Mouse (Mus musculus): ENCODE results near the gene Ranbp10. TPM values are rescaled to one million over a fixed set of nuclear protein-coding genes. Genes with fewer than 3 reads are reported as not detected.

Ranbp10 gene
- polyA plus RNA-seq, 1 experiment from 2014 or later: 14.1 TPM

DNA sequence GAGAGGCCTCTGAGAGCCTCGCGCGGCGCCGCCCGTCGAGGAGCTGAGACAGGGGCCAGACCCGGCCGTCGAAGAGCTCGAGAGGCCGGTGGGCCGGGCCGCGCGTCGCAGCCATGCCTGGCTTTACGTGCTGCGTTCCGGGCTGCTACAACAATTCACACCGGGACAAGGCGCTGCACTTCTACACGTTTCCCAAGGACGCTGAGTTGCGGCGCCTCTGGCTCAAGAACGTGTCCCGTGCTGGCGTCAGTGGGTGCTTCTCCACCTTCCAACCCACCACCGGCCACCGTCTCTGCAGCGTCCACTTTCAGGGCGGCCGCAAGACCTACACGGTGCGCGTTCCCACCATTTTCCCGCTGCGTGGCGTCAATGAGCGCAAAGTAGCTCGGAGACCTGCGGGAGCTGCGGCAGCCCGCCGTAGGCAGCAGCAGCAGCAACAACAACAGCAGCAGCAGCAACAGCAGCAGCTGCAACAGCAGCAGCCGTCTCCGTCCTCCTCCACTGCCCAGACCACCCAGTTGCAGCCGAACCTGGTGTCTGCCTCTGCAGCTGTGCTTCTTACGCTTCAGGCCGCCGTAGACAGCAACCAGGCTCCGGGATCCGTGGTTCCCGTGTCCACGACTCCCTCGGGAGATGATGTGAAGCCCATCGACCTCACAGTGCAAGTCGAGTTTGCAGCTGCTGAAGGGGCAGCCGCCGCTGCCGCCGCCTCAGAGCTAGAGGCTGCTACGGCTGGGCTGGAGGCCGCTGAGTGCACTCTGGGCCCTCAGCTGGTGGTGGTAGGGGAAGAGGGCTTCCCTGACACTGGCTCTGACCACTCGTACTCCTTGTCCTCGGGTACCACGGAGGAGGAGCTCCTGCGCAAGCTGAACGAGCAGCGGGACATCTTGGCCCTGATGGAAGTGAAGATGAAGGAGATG lies 28.4 kb upstream of the Ranbp10 start:
- Histone ChIP-seq H3K27ac (ENCODE audit: low read length) (peak overlapping the region; percentile 86), H3K36me3 (ENCODE audit: control insufficient read depth, insufficient read depth, low read length) (no peaks in the 10 kb centered on the region), H3K9ac (ENCODE audit: low read length) (peak overlapping the region; percentile 93), H3K27me3 (ENCODE audit: control insufficient read depth, insufficient read depth, low read length) (no peaks in the 10 kb centered on the region), H3K4me3 (replicated peaks; ENCODE audit: low read length) (peak overlapping the region; percentile 84), H3K4me1 (ENCODE audit: control insufficient read depth, insufficient read depth, low read length) (peaks cover 33% of the 10 kb centered on the region), H3K9me3 (replicated peaks; ENCODE audit: control insufficient read depth, low read length) (no peaks in the 10 kb centered on the region), H3K4me2 (ENCODE audit: low read depth, low read length) (peak overlapping the region; percentile 87)
- ATAC-seq (ENCODE audit: insufficient read depth, low FRiP score): 0 out of 2 replicates have a peak, but pooled peaks have one; percentile 38
- under 1% methylated on average over 71 of the region's 71 CpGs for WGBS

DNA sequence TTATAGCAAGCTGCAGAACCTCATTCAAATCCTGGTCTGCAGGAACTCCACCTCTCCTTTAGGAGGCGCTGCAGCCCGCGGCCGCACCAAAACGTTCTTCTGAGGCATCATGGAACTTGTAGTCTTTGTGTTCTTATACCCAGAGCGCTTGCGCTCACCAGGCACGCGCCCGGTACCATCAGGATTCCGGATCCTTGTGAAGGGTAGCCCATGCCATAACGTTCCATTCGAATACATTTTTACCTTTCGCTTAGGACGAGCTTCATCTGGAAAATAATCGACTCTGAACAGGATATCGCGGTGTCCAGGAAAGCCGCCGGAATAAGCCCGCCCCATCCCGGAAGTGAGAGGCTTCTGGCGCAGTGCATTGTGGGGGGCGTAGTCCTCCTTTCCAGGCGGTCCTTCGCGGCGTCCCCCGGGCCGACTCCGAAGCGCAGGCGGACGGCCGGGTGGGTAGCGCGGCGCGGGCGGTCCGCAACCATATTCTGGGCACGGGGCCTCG lies 27.6 kb upstream of the Ranbp10 start, which contains the start of gene Thap11:
Thap11 (plus strand) TSS at position 418 of the 502 bp plus-strand sequence.
- Histone ChIP-seq H3K9ac (ENCODE audit: low read length) (peak within 1 kb of the TSS; percentile 93), H3K4me1 (ENCODE audit: control insufficient read depth, insufficient read depth, low read length) (peaks cover 32% of the 10 kb centered on the region), H3K4me2 (ENCODE audit: low read depth, low read length) (peak within 1 kb of the TSS; percentile 87), H3K9me3 (replicated peaks; ENCODE audit: control insufficient read depth, low read length) (no peaks in the 10 kb centered on the region), H3K36me3 (ENCODE audit: control insufficient read depth, insufficient read depth, low read length) (no peaks in the 10 kb centered on the region), H3K27ac (ENCODE audit: low read length) (peak within 1 kb of the TSS; percentile 86), H3K4me3 (replicated peaks; ENCODE audit: low read length) (peak within 1 kb of the TSS; percentile 84), H3K27me3 (ENCODE audit: control insufficient read depth, insufficient read depth, low read length) (no peaks in the 10 kb centered on the region)
- WGBS: under 1% methylated on average over 43 of the region's 43 CpGs
- ATAC-seq (ENCODE audit: insufficient read depth, low FRiP score): peak; percentile 92

DNA sequence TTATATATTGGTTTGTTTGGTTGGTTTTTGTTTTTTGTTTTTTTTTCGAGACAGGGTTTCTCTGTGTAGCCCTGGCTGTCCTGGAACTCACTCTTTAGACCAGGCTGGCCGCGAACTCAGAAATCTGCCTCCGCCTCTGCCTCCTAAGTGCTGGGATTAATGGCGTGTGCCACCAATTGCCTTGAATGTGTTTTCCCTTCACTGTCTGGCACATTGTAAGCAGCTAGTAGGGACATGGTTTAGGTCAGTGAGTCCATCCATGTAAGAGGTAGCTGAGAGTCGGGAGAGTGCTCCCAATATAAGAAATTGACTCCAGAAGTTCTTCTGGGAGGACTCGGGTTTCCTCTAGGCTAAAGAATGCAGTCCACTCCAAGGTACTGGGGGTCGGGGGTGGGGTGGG lies 27.2 kb upstream of the Ranbp10 start:
- Histone ChIP-seq H3K4me2 (ENCODE audit: low read depth, low read length) (peak overlapping the region; percentile 38), H3K27ac (ENCODE audit: low read length) (no peak overlapping the region; the same call in 1 of the 2 replicates), H3K9ac (ENCODE audit: low read length) (peak overlapping the region; percentile 93), H3K36me3 (ENCODE audit: control insufficient read depth, insufficient read depth, low read length) (no peaks in the 10 kb centered on the region), H3K4me3 (replicated peaks; ENCODE audit: low read length) (peak overlapping the region; percentile 84), H3K4me1 (ENCODE audit: control insufficient read depth, insufficient read depth, low read length) (peaks cover 27% of the 10 kb centered on the region), H3K9me3 (replicated peaks; ENCODE audit: control insufficient read depth, low read length) (no peaks in the 10 kb centered on the region), H3K27me3 (ENCODE audit: control insufficient read depth, insufficient read depth, low read length) (no peaks in the 10 kb centered on the region)
- no peak for ATAC-seq (ENCODE audit: insufficient read depth, low FRiP score)
- 24% methylated on average over 8 of the region's 8 CpGs for WGBS

DNA sequence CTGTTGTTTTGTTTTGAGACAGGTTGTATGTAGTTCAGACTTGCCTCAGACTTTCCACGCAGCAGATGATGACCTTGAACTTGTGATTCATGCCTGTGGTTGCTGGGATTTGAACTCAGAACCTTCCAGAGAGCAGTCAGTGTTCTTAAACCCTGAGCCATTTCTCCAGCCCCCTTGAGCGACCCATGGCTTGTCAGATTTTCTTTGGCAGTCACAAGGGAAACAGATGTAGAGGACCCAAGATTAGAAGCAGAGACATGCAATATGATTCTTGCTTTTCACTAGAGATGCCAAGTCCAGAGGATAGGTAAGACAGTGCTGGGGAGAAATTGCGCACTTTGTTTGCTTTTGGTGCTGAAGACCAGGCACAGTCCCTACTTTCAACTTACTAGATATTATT lies 26.0 kb upstream of the Ranbp10 start, which contains the start of gene Cenpt:
Cenpt (minus strand) TSS at position 101 of the 400 bp plus-strand sequence.
- no peak for ATAC-seq (ENCODE audit: insufficient read depth, low FRiP score)
- peaks cover 21% of the 10 kb centered on the region for H3K4me1 ChIP-seq (ENCODE audit: control insufficient read depth, insufficient read depth, low read length)
- no peak within 1 kb of the TSS for H3K9ac ChIP-seq (ENCODE audit: low read length)
- WGBS: 96% methylated on average over 3 of the region's 3 CpGs
- H3K4me2 ChIP-seq (ENCODE audit: low read depth, low read length): no peak within 1 kb of the TSS
- H3K27me3 ChIP-seq (ENCODE audit: control insufficient read depth, insufficient read depth, low read length): no peaks in the 10 kb centered on the region
- no peaks in the 10 kb centered on the region for H3K9me3 ChIP-seq (replicated peaks; ENCODE audit: control insufficient read depth, low read length)
- 0 out of 2 replicates have a peak, but pooled peaks cover 7% of the 10 kb centered on the region for H3K36me3 ChIP-seq (ENCODE audit: control insufficient read depth, insufficient read depth, low read length)
- no peak within 1 kb of the TSS for H3K27ac ChIP-seq (ENCODE audit: low read length)
- no peak within 1 kb of the TSS for H3K4me3 ChIP-seq (replicated peaks; ENCODE audit: low read length)

DNA sequence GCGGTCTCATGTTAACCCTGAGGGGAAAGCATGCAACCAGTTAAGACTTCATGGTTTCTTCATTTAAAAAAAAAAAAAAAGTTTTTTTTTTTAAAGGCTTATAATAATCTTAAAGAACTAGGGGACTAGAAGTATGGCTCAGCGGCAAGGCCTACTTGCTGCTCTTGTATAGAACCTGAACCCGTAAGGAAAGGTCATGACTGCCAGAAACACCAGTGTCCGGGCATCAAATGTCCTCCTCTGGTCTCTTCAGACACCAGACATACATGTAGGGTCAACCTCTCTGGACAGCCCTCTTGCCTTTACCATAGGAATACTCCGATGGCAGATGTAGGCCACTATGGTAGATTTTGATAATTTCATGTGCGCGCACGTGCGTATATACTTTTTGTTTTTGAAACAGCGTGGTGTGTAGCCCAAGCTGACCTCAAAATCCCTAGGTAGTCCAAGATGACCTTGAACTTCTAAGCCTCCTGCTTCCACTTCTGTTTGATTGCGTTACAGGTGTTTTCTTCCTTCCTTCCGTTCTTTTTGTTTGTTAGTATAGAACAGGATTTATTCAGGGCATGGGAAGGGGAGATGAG lies 25.1 kb upstream of the Ranbp10 start:
- Histone ChIP-seq H3K36me3 (ENCODE audit: control insufficient read depth, insufficient read depth, low read length) (0 out of 2 replicates have a peak, but pooled peaks cover 7% of the 10 kb centered on the region), H3K9ac (ENCODE audit: low read length) (no peak overlapping the region), H3K27me3 (ENCODE audit: control insufficient read depth, insufficient read depth, low read length) (no peaks in the 10 kb centered on the region), H3K9me3 (replicated peaks; ENCODE audit: control insufficient read depth, low read length) (no peaks in the 10 kb centered on the region), H3K4me3 (replicated peaks; ENCODE audit: low read length) (peak overlapping the region; percentile 94), H3K4me2 (ENCODE audit: low read depth, low read length) (no peak overlapping the region), H3K4me1 (ENCODE audit: control insufficient read depth, insufficient read depth, low read length) (peaks cover 19% of the 10 kb centered on the region), H3K27ac (ENCODE audit: low read length) (no peak overlapping the region)
- WGBS: 79% methylated on average over 12 of the region's 12 CpGs
- no peak for ATAC-seq (ENCODE audit: insufficient read depth, low FRiP score)

DNA sequence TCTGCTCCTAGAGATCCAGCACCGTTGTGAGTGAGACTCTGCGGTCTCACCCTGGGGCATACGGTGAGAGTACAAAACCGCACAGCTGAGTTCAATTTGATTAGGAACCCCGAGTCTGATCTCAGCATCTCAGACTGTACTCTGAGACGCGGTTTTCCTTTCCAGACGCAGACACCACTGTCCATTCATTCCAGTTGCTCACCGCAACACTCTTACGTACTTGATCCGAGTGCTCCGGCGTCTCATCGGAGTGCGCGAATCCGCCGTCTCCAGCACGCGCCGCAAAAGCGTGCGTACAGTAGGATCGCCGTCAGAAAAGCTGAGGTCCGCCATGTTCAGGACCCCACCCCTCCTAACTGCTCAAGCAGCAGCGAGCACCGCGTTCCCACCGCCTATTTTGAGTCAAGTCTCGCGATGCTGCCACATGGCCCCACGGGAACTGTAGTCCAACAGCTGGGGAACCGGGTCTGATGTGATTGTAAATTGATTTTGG lies 24.5 kb upstream of the Ranbp10 start:
- Histone ChIP-seq H3K4me1 (ENCODE audit: control insufficient read depth, insufficient read depth, low read length) (peaks cover 14% of the 10 kb centered on the region), H3K4me3 (replicated peaks; ENCODE audit: low read length) (peak overlapping the region; percentile 94), H3K9me3 (replicated peaks; ENCODE audit: control insufficient read depth, low read length) (no peaks in the 10 kb centered on the region), H3K27ac (ENCODE audit: low read length) (peak overlapping the region; percentile 85), H3K9ac (ENCODE audit: low read length) (peak overlapping the region; percentile 90), H3K4me2 (ENCODE audit: low read depth, low read length) (peak overlapping the region; percentile 81), H3K27me3 (ENCODE audit: control insufficient read depth, insufficient read depth, low read length) (no peaks in the 10 kb centered on the region), H3K36me3 (ENCODE audit: control insufficient read depth, insufficient read depth, low read length) (0 out of 2 replicates have a peak, but pooled peaks cover 7% of the 10 kb centered on the region)
- WGBS: under 1% methylated on average over 34 of the region's 34 CpGs
- ATAC-seq (ENCODE audit: insufficient read depth, low FRiP score): peak; percentile 82

DNA sequence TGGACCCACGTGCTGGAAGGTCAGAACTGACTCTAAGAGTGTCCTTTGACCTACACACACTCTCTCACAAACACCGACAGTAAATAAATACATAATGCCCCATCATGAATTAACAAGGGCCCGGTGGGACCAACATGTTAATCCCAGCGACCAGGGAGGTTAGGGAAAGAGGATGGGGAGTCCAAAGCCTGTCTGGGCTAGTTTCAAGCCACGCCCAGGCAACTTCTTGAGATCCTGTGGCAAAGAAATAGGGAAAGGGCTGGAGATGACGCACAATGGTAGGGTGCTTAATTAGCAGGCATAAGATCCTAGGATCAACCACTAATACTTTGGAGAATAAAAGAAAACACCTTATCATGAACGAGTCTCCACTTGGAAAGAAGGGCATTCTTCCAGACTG lies 23.5 kb upstream of the Ranbp10 start:
- H3K9ac ChIP-seq (ENCODE audit: low read length): peak overlapping the region; percentile 52; the same call in 1 of the 2 replicates

DNA sequence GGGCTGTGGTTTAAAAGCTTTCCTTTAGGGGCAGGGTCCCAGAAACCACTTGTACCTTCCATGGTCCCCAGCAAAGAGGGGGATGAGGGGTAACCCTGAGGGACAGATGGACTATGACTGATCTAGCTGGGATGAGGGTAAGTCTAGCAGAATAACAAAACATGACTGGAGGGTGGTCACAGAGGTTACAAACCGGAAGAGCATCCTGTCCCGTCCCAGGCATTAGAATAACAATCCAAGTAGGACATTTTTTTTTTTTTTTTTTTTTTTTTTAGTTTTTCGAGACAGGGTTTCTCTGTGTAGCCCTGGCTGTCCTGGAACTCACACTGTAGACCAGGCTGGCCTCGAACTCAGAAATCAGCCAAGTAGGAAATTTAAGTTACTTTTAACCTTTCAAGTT lies 22.9 kb upstream of the Ranbp10 start:
- WGBS: 89% methylated on average over 4 of the region's 4 CpGs
- no peak for ATAC-seq (ENCODE audit: insufficient read depth, low FRiP score)
- Histone ChIP-seq H3K4me1 (ENCODE audit: control insufficient read depth, insufficient read depth, low read length) (peaks cover 6% of the 10 kb centered on the region), H3K27me3 (ENCODE audit: control insufficient read depth, insufficient read depth, low read length) (no peaks in the 10 kb centered on the region), H3K9ac (ENCODE audit: low read length) (no peak overlapping the region), H3K4me3 (replicated peaks; ENCODE audit: low read length) (no peak overlapping the region), H3K36me3 (ENCODE audit: control insufficient read depth, insufficient read depth, low read length) (peaks cover 13% of the 10 kb centered on the region; the same call in 1 of the 2 replicates), H3K4me2 (ENCODE audit: low read depth, low read length) (no peak overlapping the region), H3K9me3 (replicated peaks; ENCODE audit: control insufficient read depth, low read length) (no peaks in the 10 kb centered on the region), H3K27ac (ENCODE audit: low read length) (no peak overlapping the region)

More for the DNA sequence above, 23.5 kb upstream of the Ranbp10 start:
- peak overlapping the region; percentile 23 for H3K4me3 ChIP-seq (replicated peaks; ENCODE audit: low read length)
- no peak overlapping the region for H3K27ac ChIP-seq (ENCODE audit: low read length)
- no peak for ATAC-seq (ENCODE audit: insufficient read depth, low FRiP score)
- no peaks in the 10 kb centered on the region for H3K9me3 ChIP-seq (replicated peaks; ENCODE audit: control insufficient read depth, low read length)
- 73% methylated on average over 7 of the region's 7 CpGs for WGBS
- peaks cover 6% of the 10 kb centered on the region for H3K4me1 ChIP-seq (ENCODE audit: control insufficient read depth, insufficient read depth, low read length)
- H3K36me3 ChIP-seq (ENCODE audit: control insufficient read depth, insufficient read depth, low read length): peaks cover 13% of the 10 kb centered on the region; the same call in 1 of the 2 replicates
- peak overlapping the region; percentile 36 for H3K4me2 ChIP-seq (ENCODE audit: low read depth, low read length)
- no peaks in the 10 kb centered on the region for H3K27me3 ChIP-seq (ENCODE audit: control insufficient read depth, insufficient read depth, low read length)

Data from stomach, embryonic 16.5 days (tissue).